ENCODE assay signal across 8 mouse cellular contexts in genomic region chr11:95309510-95310006, GRCm38 (mm10). TPM values are rescaled to one million over a fixed set of nuclear protein-coding genes. Genes with fewer than 3 reads are reported as not detected.
A peak's percentile ranks its signal among the peaks of the same experiment; 100 is the strongest.
DNase-seq lines count a peak whose midpoint lies in the region; ATAC-seq lines count a peak whose summit lies in the region.

No protein-coding gene starts in this region.

- WGBS in heart, embryonic 13.5 days = under 1% methylated on average over 37 of the region's 37 CpGs
- WGBS in liver, embryonic 12.5 days (ENCODE audit: insufficient replicate concordance) = under 1% methylated on average over 37 of the region's 37 CpGs
- under 1% methylated on average over 37 of the region's 37 CpGs for WGBS in stomach, embryonic 15.5 days

- H3K4me2 ChIP-seq in heart, embryonic 13.5 days = peak overlapping the region; percentile 86
- H3K4me2 ChIP-seq in liver, embryonic 12.5 days = peak overlapping the region; percentile 87
- peak overlapping the region; percentile 64 for H3K4me2 ChIP-seq in stomach, embryonic 15.5 days

- peak; percentile 93 for ATAC-seq in heart, embryonic 13.5 days (ENCODE audit: extremely low read depth, insufficient number of reproducible peaks, low FRiP score, low TSS enrichment)
- ATAC-seq in liver, embryonic 12.5 days = peak; percentile 94
- ATAC-seq in stomach, embryonic 15.5 days (ENCODE audit: insufficient read depth, low FRiP score, low read depth) = peak; percentile 94

- H3K27ac ChIP-seq in brown adipose tissue, adult 24 weeks (replicated peaks; ENCODE audit: low read depth, low read length) = peak overlapping the region; percentile 86
- H3K27ac ChIP-seq in heart, embryonic 13.5 days (replicated peaks) = peak overlapping the region; percentile 98
- peak overlapping the region; percentile 97 for H3K27ac ChIP-seq in liver, embryonic 12.5 days
- H3K27ac ChIP-seq in stomach, embryonic 15.5 days = peak overlapping the region; percentile 98

- peaks cover 19% of the 10 kb centered on the region for H3K36me3 ChIP-seq in heart, embryonic 13.5 days
- peaks cover 31% of the 10 kb centered on the region for H3K36me3 ChIP-seq in liver, embryonic 12.5 days
- H3K36me3 ChIP-seq in stomach, embryonic 15.5 days = peaks cover 14% of the 10 kb centered on the region

- peaks cover 6% of the 10 kb centered on the region; the same call in 1 of the 2 replicates for H3K4me1 ChIP-seq in brown adipose tissue, adult 24 weeks (ENCODE audit: control insufficient read depth, insufficient read depth, insufficient read length, low read length)
- peaks cover 28% of the 10 kb centered on the region for H3K4me1 ChIP-seq in heart, embryonic 13.5 days
- peaks cover 54% of the 10 kb centered on the region for H3K4me1 ChIP-seq in liver, embryonic 12.5 days
- H3K4me1 ChIP-seq in stomach, embryonic 15.5 days = peaks cover 17% of the 10 kb centered on the region

- H3K9me3 ChIP-seq in heart, embryonic 13.5 days = no peaks in the 10 kb centered on the region
- no peaks in the 10 kb centered on the region for H3K9me3 ChIP-seq in liver, embryonic 12.5 days (replicated peaks)
- no peaks in the 10 kb centered on the region for H3K9me3 ChIP-seq in stomach, embryonic 15.5 days

- no peaks in the 10 kb centered on the region for H3K27me3 ChIP-seq in heart, embryonic 13.5 days (replicated peaks)
- no peaks in the 10 kb centered on the region for H3K27me3 ChIP-seq in liver, embryonic 12.5 days (replicated peaks)
- H3K27me3 ChIP-seq in stomach, embryonic 15.5 days (replicated peaks) = no peaks in the 10 kb centered on the region

- H3K4me3 ChIP-seq in brown adipose tissue, adult 24 weeks (ENCODE audit: insufficient read depth, low read depth, low read length) = peak overlapping the region; percentile 76
- H3K4me3 ChIP-seq in heart, embryonic 13.5 days = peak overlapping the region; percentile 92
- peak overlapping the region; percentile 86 for H3K4me3 ChIP-seq in liver, embryonic 12.5 days
- peak overlapping the region; percentile 90 for H3K4me3 ChIP-seq in stomach, embryonic 15.5 days (replicated peaks)

- H3K9ac ChIP-seq in heart, embryonic 13.5 days = peak overlapping the region; percentile 98
- peak overlapping the region; percentile 95 for H3K9ac ChIP-seq in liver, embryonic 12.5 days
- H3K9ac ChIP-seq in stomach, embryonic 15.5 days = peak overlapping the region; percentile 97

- peak; percentile 98 for DNase-seq in CD4-positive, CD25-positive, alpha-beta regulatory T cell, adult 2 months (ENCODE audit: low read depth, low spot score)
- peak; percentile 91 for DNase-seq in fat pad, adult 2 months (ENCODE audit: extremely low read depth, low read depth, low spot score)
- peak; percentile 98 for DNase-seq in kidney, postnatal 10 days
- peak; percentile 96 to 98 for DNase-seq in natural killer cell, adult 2 months (ENCODE audit: low spot score in 2 of 2)

RNA-seq across cellular contexts. Expression of gene Kat7, which starts 0.5 kb away (rescaled TPM):
- polyA plus RNA-seq in brown adipose tissue, adult 24 weeks (2012; ENCODE audit: insufficient read depth, insufficient read length, missing spikeins) = 21.0 and 25.9 TPM in 2 replicates
- polyA plus RNA-seq in heart, embryonic 13.5 days (2015; fragmentation: Nextera tagmentation; extraction: Ambion mirVana) = 44.2 and 46.0 TPM in 2 replicates
- polyA plus RNA-seq in liver, embryonic 12.5 days (2016; fragmentation: Nextera tagmentation; extraction: Ambion mirVana) = 48.1 and 49.5 TPM in 2 replicates
- 57.1 and 62.3 TPM in 2 replicates for polyA plus RNA-seq in stomach, embryonic 15.5 days (2015; fragmentation: Nextera tagmentation; extraction: Ambion mirVana)

RNA-seq across cellular contexts. Expression of gene Fam117a, which starts 27.3 kb away (rescaled TPM):
- 11.0 and 14.8 TPM in 2 replicates for polyA plus RNA-seq in brown adipose tissue, adult 24 weeks (2012; ENCODE audit: insufficient read depth, insufficient read length, missing spikeins)
- polyA plus RNA-seq in heart, embryonic 13.5 days (2015; fragmentation: Nextera tagmentation; extraction: Ambion mirVana) = 6.3 and 7.7 TPM in 2 replicates
- 59.0 and 62.7 TPM in 2 replicates for polyA plus RNA-seq in liver, embryonic 12.5 days (2016; fragmentation: Nextera tagmentation; extraction: Ambion mirVana)
- polyA plus RNA-seq in stomach, embryonic 15.5 days (2015; fragmentation: Nextera tagmentation; extraction: Ambion mirVana) = 13.7 and 17.5 TPM in 2 replicates

RNA-seq across cellular contexts. Expression of gene Tac4, which starts 48.2 kb away (rescaled TPM):
- polyA plus RNA-seq in brown adipose tissue, adult 24 weeks (2012; ENCODE audit: insufficient read depth, insufficient read length, missing spikeins) = not detected in 2 replicates
- polyA plus RNA-seq in heart, embryonic 13.5 days (2015; fragmentation: Nextera tagmentation; extraction: Ambion mirVana) = not detected in 2 replicates
- 0.10 TPM in 1 of 2 replicates, not detected in the other for polyA plus RNA-seq in liver, embryonic 12.5 days (2016; fragmentation: Nextera tagmentation; extraction: Ambion mirVana)
- 0.10 and 0.14 TPM in 2 replicates for polyA plus RNA-seq in stomach, embryonic 15.5 days (2015; fragmentation: Nextera tagmentation; extraction: Ambion mirVana)

Comparison
In these comparisons a context has a peak if more than half of its experiments do, and no peak if none do; other contexts are left out.
1. Peak in every context shown above with its lines: DNase-seq, ATAC-seq, H3K4me3 ChIP-seq and H3K27ac ChIP-seq.